Mouse (Mus musculus) kidney, embryonic 14.5 days (tissue): ENCODE measurements at regions not wholly inside any gene's neighbourhood (a gene's known extent, or its start where the extent isn't known, plus 50 kb on each side); places are given as distances from the start of the nearest gene placed in this dataset.

Experiments used
- ATAC-seq: fragments of 200-750 bp; cut with Nextera tagmentation; 2 replicates; pipeline ENCODE4 v1.8.0; 2017; ENCODE audit warnings: moderate number of reproducible peaks, mild to moderate bottlenecking, moderate TSS enrichment, moderate library complexity; ENCODE audit not compliant: low FRiP score, low TSS enrichment
- H3K27ac ChIP-seq: fragments of 300-500 bp; sonication (generic); 2 replicates; pipeline ENCODE4 v1.5.1; 2014; ENCODE audit warnings: low read depth, mild to moderate bottlenecking, low read length, moderate library complexity, mixed read lengths
- H3K27me3 ChIP-seq: fragments of 300-500 bp; sonication (generic); 2 replicates; pipeline ENCODE4 v1.6.1; 2014; ENCODE audit warnings: mild to moderate bottlenecking, low read length; ENCODE audit not compliant: control insufficient read depth, insufficient read depth
- H3K36me3 ChIP-seq: fragments of 300-500 bp; sonication (generic); 2 replicates; pipeline ENCODE4 v1.6.1; 2014; ENCODE audit warnings: low read length, mixed read lengths; ENCODE audit not compliant: control insufficient read depth, insufficient read depth
- H3K4me1 ChIP-seq: fragments of 300-500 bp; sonication (generic); 2 replicates; pipeline ENCODE4 v1.6.1; 2014; ENCODE audit warnings: low read length, mixed read lengths; ENCODE audit not compliant: control insufficient read depth, insufficient read depth
- H3K4me2 ChIP-seq: fragments of 300-500 bp; sonication (generic); replicated peaks from 2 replicates; pipeline ENCODE4 v1.6.1; 2014; ENCODE audit warnings: low read depth, mild to moderate bottlenecking, low read length
- H3K4me3 ChIP-seq: fragments of 300-500 bp; sonication (generic); 2 replicates; pipeline ENCODE4 v1.5.1; 2014; ENCODE audit warnings: mild to moderate bottlenecking, low read length
- H3K9ac ChIP-seq: fragments of 300-500 bp; sonication (generic); 2 replicates; pipeline ENCODE4 v1.6.1; 2014; ENCODE audit warnings: low read depth, mild to moderate bottlenecking, low read length, moderate library complexity
- H3K9me3 ChIP-seq: fragments of 300-500 bp; sonication (generic); 2 replicates; pipeline ENCODE4 v1.6.1; 2016; ENCODE audit warnings: low read length; ENCODE audit not compliant: control insufficient read depth
- WGBS: fragments of 180-500 bp; shearing (Covaris S2); extraction: QIAGEN DNeasy Blood & Tissue Kit; methylation state at CpG from one replicate; pipeline ENCODE4 v1.1.7; 2014; 5-methylcytosine and 5-hydroxymethylcytosine counted together

- Histone ChIP-seq H3K9me3 (no peaks in the 10 kb centered on the region), H3K4me2 (no peak overlapping the region), H3K9ac (no peak overlapping the region), H3K27me3 (no peaks in the 10 kb centered on the region), H3K36me3 (no peaks in the 10 kb centered on the region), H3K27ac (no peak overlapping the region), H3K4me1 (no peaks in the 10 kb centered on the region), H3K4me3 (no peak overlapping the region)
- 38% methylated on average over 7 of the region's 7 CpGs for WGBS
- no peak for ATAC-seq
These were observed 107.4 kb upstream of the Phyhipl start for GRCm38 (mm10) chr10:70763206-70763605.

- H3K4me1 ChIP-seq: no peaks in the 10 kb centered on the region
- WGBS: 74% methylated on average over 7 of the region's 7 CpGs
- no peak for ATAC-seq
These were observed 103.9 kb upstream of the Phyhipl start for GRCm38 (mm10) chr10:70759686-70760085.

GRCm38 (mm10) chr10:70751771-70752170 is 96.0 kb upstream of the Phyhipl start:
- H3K4me2 ChIP-seq: no peak overlapping the region
- no peak for ATAC-seq
- no peaks in the 10 kb centered on the region for H3K4me1 ChIP-seq
- no peaks in the 10 kb centered on the region for H3K27me3 ChIP-seq
- H3K9me3 ChIP-seq: no peaks in the 10 kb centered on the region
- no peak overlapping the region for H3K4me3 ChIP-seq
- no peak overlapping the region for H3K27ac ChIP-seq
- no peak overlapping the region for H3K9ac ChIP-seq
- no peaks in the 10 kb centered on the region for H3K36me3 ChIP-seq
- WGBS: 48% methylated on average over 8 of the region's 8 CpGs

More at GRCm38 (mm10) chr10:70759686-70760085, 103.9 kb upstream of the Phyhipl start:
- Histone ChIP-seq H3K4me2 (no peak overlapping the region), H3K9me3 (no peaks in the 10 kb centered on the region), H3K9ac (no peak overlapping the region), H3K27me3 (no peaks in the 10 kb centered on the region), H3K27ac (no peak overlapping the region), H3K36me3 (no peaks in the 10 kb centered on the region), H3K4me3 (no peak overlapping the region)

- Histone ChIP-seq H3K4me1 (no peaks in the 10 kb centered on the region), H3K36me3 (no peaks in the 10 kb centered on the region), H3K4me2 (no peak overlapping the region), H3K27ac (no peak overlapping the region), H3K9ac (no peak overlapping the region), H3K4me3 (no peak overlapping the region), H3K9me3 (no peaks in the 10 kb centered on the region), H3K27me3 (no peaks in the 10 kb centered on the region)
- ATAC-seq: no peak
- 87% methylated on average over 15 of the region's 15 CpGs for WGBS
These were observed 94.8 kb upstream of the Phyhipl start for GRCm38 (mm10) chr10:70750356-70751145.

GRCm38 (mm10) chr10:70746612-70747011 is 90.8 kb upstream of the Phyhipl start:
- Histone ChIP-seq H3K4me1 (no peaks in the 10 kb centered on the region), H3K4me2 (no peak overlapping the region), H3K36me3 (no peaks in the 10 kb centered on the region), H3K9me3 (no peaks in the 10 kb centered on the region), H3K27me3 (no peaks in the 10 kb centered on the region), H3K27ac (no peak overlapping the region), H3K4me3 (no peak overlapping the region), H3K9ac (no peak overlapping the region)
- WGBS: 84% methylated on average over 4 of the region's 4 CpGs
- no peak for ATAC-seq

- H3K4me3 ChIP-seq: no peak overlapping the region
- H3K27ac ChIP-seq: no peak overlapping the region
- no peaks in the 10 kb centered on the region for H3K4me1 ChIP-seq
- H3K9ac ChIP-seq: no peak overlapping the region
- no peaks in the 10 kb centered on the region for H3K36me3 ChIP-seq
- no peak for ATAC-seq
- H3K9me3 ChIP-seq: no peaks in the 10 kb centered on the region
- H3K27me3 ChIP-seq: no peaks in the 10 kb centered on the region
- H3K4me2 ChIP-seq: no peak overlapping the region
These were observed 86.1 kb upstream of the Phyhipl start for GRCm38 (mm10) chr10:70741909-70742308.

GRCm38 (mm10) chr10:70740095-70740494 is 84.3 kb upstream of the Phyhipl start:
- no peak for ATAC-seq
- Histone ChIP-seq H3K9ac (no peak overlapping the region), H3K9me3 (no peaks in the 10 kb centered on the region), H3K4me2 (no peak overlapping the region), H3K27ac (no peak overlapping the region), H3K36me3 (no peaks in the 10 kb centered on the region), H3K4me1 (no peaks in the 10 kb centered on the region), H3K4me3 (no peak overlapping the region), H3K27me3 (no peaks in the 10 kb centered on the region)
- 89% methylated on average over 4 of the region's 4 CpGs for WGBS

GRCm38 (mm10) chr10:70739348-70739966 is 83.7 kb upstream of the Phyhipl start:
- H3K36me3 ChIP-seq: no peaks in the 10 kb centered on the region
- no peaks in the 10 kb centered on the region for H3K4me1 ChIP-seq
- H3K4me2 ChIP-seq: no peak overlapping the region
- H3K9me3 ChIP-seq: no peaks in the 10 kb centered on the region
- H3K9ac ChIP-seq: no peak overlapping the region
- no peak overlapping the region for H3K4me3 ChIP-seq
- no peak overlapping the region for H3K27ac ChIP-seq
- H3K27me3 ChIP-seq: no peaks in the 10 kb centered on the region
- no peak for ATAC-seq
- 85% methylated on average over 9 of the region's 9 CpGs for WGBS

GRCm38 (mm10) chr10:70738686-70739085 is 82.9 kb upstream of the Phyhipl start:
- no peak for ATAC-seq
- Histone ChIP-seq H3K27me3 (no peaks in the 10 kb centered on the region), H3K27ac (no peak overlapping the region)

More at GRCm38 (mm10) chr10:70738686-70739085, 82.9 kb upstream of the Phyhipl start:
- no peak overlapping the region for H3K9ac ChIP-seq
- no peak overlapping the region for H3K4me2 ChIP-seq
- no peaks in the 10 kb centered on the region for H3K36me3 ChIP-seq
- H3K9me3 ChIP-seq: no peaks in the 10 kb centered on the region
- no peak overlapping the region for H3K4me3 ChIP-seq
- no peaks in the 10 kb centered on the region for H3K4me1 ChIP-seq
